Mouse (Mus musculus): ENCODE measurements around the gene Neto2. TPM values are rescaled to one million over a fixed set of nuclear protein-coding genes. Genes with fewer than 3 reads are reported as not detected.

The Neto2 gene
- polyA plus RNA-seq, 1 experiment from 2014 or later: 6.9 TPM

DNA sequence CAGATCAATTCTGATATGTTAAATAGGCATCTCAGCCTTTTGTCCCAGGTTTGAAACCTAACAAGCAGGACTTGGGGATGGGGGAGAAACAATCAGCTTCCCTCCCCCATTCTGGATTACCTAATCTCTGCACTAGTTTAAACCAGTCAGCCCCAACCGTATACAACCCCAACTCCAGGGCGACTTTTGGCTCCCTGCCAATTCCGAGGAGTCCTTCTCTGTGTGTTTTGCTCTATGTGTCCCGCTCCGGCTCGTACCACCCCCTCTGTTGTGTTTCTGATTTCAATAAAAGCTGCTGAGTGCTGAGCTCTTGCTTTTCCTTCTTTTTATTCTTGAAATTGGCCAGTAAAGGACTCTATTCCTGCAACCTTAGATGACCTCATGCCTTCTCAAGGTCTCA is 105.3 kb downstream of the Neto2 start:
- 51% methylated on average over 6 of the region's 6 CpGs for WGBS
- Histone ChIP-seq H3K27me3 (ENCODE audit: insufficient read depth, poor library complexity, severe bottlenecking) (no peaks in the 10 kb centered on the region), H3K4me3 (no peak overlapping the region), H3K27ac (no peak overlapping the region), H3K4me1 (0 out of 2 replicates have a peak, but pooled peaks cover 6% of the 10 kb centered on the region), H3K9me3 (no peaks in the 10 kb centered on the region), H3K36me3 (no peaks in the 10 kb centered on the region)
- DNase-seq (ENCODE audit: low spot score): no peak

DNA sequence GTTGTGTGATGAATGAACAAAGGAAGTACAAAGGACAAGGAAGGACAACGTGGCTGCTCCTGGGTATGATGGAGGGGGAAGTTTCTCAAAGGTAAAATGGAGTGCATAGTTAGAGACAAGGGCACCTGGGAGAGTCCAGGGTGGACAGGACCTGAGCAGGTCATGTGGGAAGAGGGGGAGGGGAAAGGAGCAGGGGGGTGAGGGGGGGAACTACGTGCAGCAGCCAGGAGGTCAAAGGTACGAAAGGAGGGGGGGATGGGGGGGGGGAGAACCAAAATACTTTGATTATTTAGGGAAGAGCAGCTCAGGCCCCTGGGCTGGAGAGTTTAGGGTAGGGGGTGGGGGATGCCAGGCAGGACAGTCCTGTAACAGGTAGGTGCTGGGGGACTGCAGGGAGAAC is 105.7 kb downstream of the Neto2 start:
- H3K4me3 ChIP-seq: no peak overlapping the region
- H3K27me3 ChIP-seq (ENCODE audit: insufficient read depth, poor library complexity, severe bottlenecking): no peaks in the 10 kb centered on the region
- H3K9me3 ChIP-seq: no peaks in the 10 kb centered on the region
- DNase-seq (ENCODE audit: low spot score): no peak
- H3K4me1 ChIP-seq: 0 out of 2 replicates have a peak, but pooled peaks cover 6% of the 10 kb centered on the region
- no peak overlapping the region for H3K27ac ChIP-seq
- no peaks in the 10 kb centered on the region for H3K36me3 ChIP-seq
- 54% methylated on average over 3 of the region's 3 CpGs for WGBS

DNA sequence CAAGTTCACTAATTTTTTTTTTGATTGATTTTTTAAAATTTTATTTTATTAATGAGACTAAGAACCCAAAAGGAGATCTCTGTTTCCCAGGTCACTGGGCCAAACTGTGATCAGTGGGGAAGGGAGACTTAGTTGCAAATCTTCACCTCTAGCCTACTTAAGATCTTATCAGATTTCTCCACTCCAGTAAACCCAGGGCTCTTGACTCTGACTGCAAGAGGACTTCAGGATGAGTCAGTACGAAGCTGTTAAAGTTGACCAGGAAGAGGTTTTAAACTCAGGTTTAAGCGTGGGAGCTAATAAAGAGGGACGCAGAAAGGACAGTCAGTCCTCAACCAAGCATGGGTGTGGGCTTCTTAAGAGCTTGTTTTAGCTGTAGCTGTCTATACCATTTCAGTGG is 107.4 kb downstream of the Neto2 start:
- 0 out of 2 replicates have a peak, but pooled peaks cover 6% of the 10 kb centered on the region for H3K4me1 ChIP-seq
- no peak overlapping the region for H3K4me3 ChIP-seq
- no peak for DNase-seq (ENCODE audit: low spot score)
- no peaks in the 10 kb centered on the region for H3K27me3 ChIP-seq (ENCODE audit: insufficient read depth, poor library complexity, severe bottlenecking)
- no peak overlapping the region for H3K27ac ChIP-seq
- H3K9me3 ChIP-seq: no peaks in the 10 kb centered on the region
- 53% methylated on average over 3 of the region's 3 CpGs for WGBS
- no peaks in the 10 kb centered on the region for H3K36me3 ChIP-seq

DNA sequence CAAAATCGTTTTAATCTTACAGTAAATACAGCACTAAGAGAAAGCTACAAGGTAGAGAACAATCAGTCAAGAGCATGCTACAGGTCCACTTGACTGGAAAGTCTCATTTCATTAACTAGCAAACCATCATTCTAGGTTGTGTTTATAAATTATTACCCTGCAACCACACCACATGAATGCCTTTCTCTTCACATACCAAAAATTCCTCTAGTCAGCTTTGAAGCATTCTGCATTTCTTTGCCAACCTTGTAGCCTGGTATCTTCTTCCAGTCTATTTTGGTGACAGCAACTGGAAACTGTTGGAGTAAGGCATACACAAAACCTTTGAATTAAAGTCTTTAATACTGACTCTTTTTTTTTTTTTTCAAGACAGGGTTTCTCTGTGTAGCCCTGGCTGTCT is 109.2 kb downstream of the Neto2 start:
- no peak for DNase-seq (ENCODE audit: low spot score)
- no peak overlapping the region for H3K27ac ChIP-seq
- H3K4me1 ChIP-seq: 0 out of 2 replicates have a peak, but pooled peaks cover 6% of the 10 kb centered on the region
- H3K27me3 ChIP-seq (ENCODE audit: insufficient read depth, poor library complexity, severe bottlenecking): no peaks in the 10 kb centered on the region
- 83% methylated on average over 1 of the region's 1 CpGs for WGBS
- H3K9me3 ChIP-seq: no peaks in the 10 kb centered on the region
- H3K36me3 ChIP-seq: no peaks in the 10 kb centered on the region
- no peak overlapping the region for H3K4me3 ChIP-seq

DNA sequence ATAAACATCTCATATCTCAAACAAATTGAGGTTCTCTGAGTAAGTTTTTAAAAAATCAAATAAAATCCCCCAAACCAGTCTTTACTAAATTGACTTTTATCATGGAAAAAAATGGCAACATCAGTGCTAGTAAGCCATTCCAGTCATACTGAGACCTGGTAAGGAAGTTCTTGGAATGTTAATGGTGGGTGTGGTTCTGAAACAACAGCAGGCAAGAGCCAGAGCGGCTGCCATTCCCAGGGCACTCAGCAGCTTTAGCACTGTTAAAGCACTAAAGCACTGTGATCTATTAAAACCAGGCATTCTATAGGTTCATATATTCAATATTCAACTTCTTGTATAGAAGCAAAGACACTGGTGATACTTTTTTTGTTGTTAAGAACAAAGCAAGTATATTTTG is 110.5 kb downstream of the Neto2 start:
- H3K4me3 ChIP-seq: no peak overlapping the region
- no peaks in the 10 kb centered on the region for H3K36me3 ChIP-seq
- no peak for DNase-seq (ENCODE audit: low spot score)
- no peaks in the 10 kb centered on the region for H3K27me3 ChIP-seq (ENCODE audit: insufficient read depth, poor library complexity, severe bottlenecking)
- no peak overlapping the region for H3K27ac ChIP-seq
- 67% methylated on average over 1 of the region's 1 CpGs for WGBS
- H3K9me3 ChIP-seq: no peaks in the 10 kb centered on the region
- H3K4me1 ChIP-seq: 0 out of 2 replicates have a peak, but pooled peaks cover 2% of the 10 kb centered on the region

DNA sequence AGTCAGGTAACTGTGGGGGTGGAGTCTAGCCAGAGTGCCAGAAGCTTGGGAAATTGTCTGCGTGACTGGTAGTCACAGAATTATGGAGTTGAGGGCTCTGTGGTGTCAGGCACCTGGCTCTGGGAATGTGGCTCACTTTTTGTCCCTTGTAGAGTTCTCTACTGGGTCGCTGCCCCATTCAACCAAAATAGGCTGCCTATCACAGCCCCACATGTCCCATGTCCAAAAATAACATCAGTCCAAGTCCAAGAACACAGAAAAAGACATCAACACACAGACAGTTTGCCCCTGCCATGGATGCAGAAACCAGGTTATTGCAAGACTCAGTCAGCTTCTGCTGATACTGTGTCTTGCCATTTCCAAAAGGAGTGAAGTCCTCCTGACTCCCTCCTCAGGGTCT is 112.1 kb downstream of the Neto2 start:
- H3K27ac ChIP-seq: no peak overlapping the region
- no peaks in the 10 kb centered on the region for H3K4me1 ChIP-seq
- H3K36me3 ChIP-seq: no peaks in the 10 kb centered on the region
- no peak overlapping the region for H3K4me3 ChIP-seq
- H3K27me3 ChIP-seq (ENCODE audit: insufficient read depth, poor library complexity, severe bottlenecking): no peaks in the 10 kb centered on the region
- no peaks in the 10 kb centered on the region for H3K9me3 ChIP-seq
- no peak for DNase-seq (ENCODE audit: low spot score)
- WGBS: 65% methylated on average over 2 of the region's 2 CpGs

Small RNA genes lying within 50 kb of the gene (microRNA-seq; reads per million reads assigned to microRNA genes)
- not detected for gene Mir8109

Other genes starting within 250 kb of the Neto2 start
- gene Gpt2, start 208.3 kb downstream of the Neto2 start, polyA plus RNA-seq (2016; fragmentation: Nextera tagmentation; extraction: Ambion mirVana): 13.9 and 25.2 TPM in 2 replicates
- 168 and 177 TPM in 2 replicates for gene Dnaja2, start 145.6 kb downstream of the Neto2 start, polyA plus RNA-seq (2016; fragmentation: Nextera tagmentation; extraction: Ambion mirVana)
- 59.5 and 73.7 TPM in 2 replicates for gene Itfg1, start 140.0 kb upstream of the Neto2 start, polyA plus RNA-seq (2016; fragmentation: Nextera tagmentation; extraction: Ambion mirVana)
- gene Phkb, start 140.0 kb upstream of the Neto2 start, polyA plus RNA-seq (2016; fragmentation: Nextera tagmentation; extraction: Ambion mirVana): 51.4 and 56.2 TPM in 2 replicates

Data from heart, embryonic 10.5 days (tissue).